Mouse (Mus musculus): ENCODE results near the gene Usp28. TPM values are rescaled to one million over a fixed set of nuclear protein-coding genes. Genes with fewer than 3 reads are reported as not detected.

Gene Usp28
- total and polyA plus RNA-seq, 3 experiments, result 5.8 to 9.3 (median 7.0) TPM

- H3K27ac ChIP-seq (ENCODE audit: insufficient read depth, low read depth), result no peak overlapping the region
- no peaks in the 10 kb centered on the region for H3K9me3 ChIP-seq (replicated peaks; ENCODE audit: low read length)
- no peak for DNase-seq (ENCODE audit: extremely low read depth)
- H3K4me2 ChIP-seq (ENCODE audit: insufficient read depth, low read depth, poor library complexity, severe bottlenecking), result no peak overlapping the region
- in situ Hi-C loops (cut with MboI; ENCODE audit: low pct_ligation_motif_present, low pct_unique_long_range_greater_than_20kb, low sequenced_read_pairs), result no loop called here
- H3K9ac ChIP-seq (ENCODE audit: insufficient read depth, low read depth), result no peak overlapping the region
- H3K27me3 ChIP-seq (replicated peaks), result no peaks in the 10 kb centered on the region
- H3K4me1 ChIP-seq (ENCODE audit: control insufficient read depth in 1 of 2, insufficient read depth in 2 of 2), result peaks cover 0 to 11% of the 10 kb centered on the region in 2 experiments; a peak in 2 of 4 replicates
- dilution Hi-C loops (cut with MboI; ENCODE audit: extremely low pct_ligation_motif_present, extremely low pct_unique_long_range_greater_than_20kb, low sequenced_read_pairs), result no loop called here
- TF ChIP-seq ZC3H11A (IDR thresholded peaks at IDR 0.05; ENCODE audit: low read depth, low read length) (no peak), MAFK (IDR thresholded peaks at IDR 0.05; ENCODE audit: insufficient replicate concordance, low read length) (no peak), MAX (IDR thresholded peaks at IDR 0.05; ENCODE audit: low read length) (no peak), MXI1 (IDR thresholded peaks at IDR 0.05; ENCODE audit: low read depth, low read length) (no peak), MYC (IDR thresholded peaks at IDR 0.05; ENCODE audit: low read depth, low read length) (no peak), BHLHE40 (IDR thresholded peaks at IDR 0.05; ENCODE audit: low read depth, low read length) (no peak), ZMIZ1 (IDR thresholded peaks at IDR 0.05; ENCODE audit: low read depth, low read length) (no peak), RAD21 (IDR thresholded peaks at IDR 0.05; ENCODE audit: low read depth, low read length) (no peak), ETS1 (conservative IDR thresholded peaks at IDR 0.05; ENCODE audit: low read depth, low read length) (no peak), E2F4 (IDR thresholded peaks at IDR 0.05; ENCODE audit: insufficient replicate concordance, low read depth, low read length) (no peak)
- H3K79me2 ChIP-seq (replicated peaks; ENCODE audit: control insufficient read depth, extremely low read depth, insufficient read depth, poor library complexity, severe bottlenecking), result no peaks in the 10 kb centered on the region
- no peak overlapping the region for H3K4me3 ChIP-seq (replicated peaks in 1 of 3; ENCODE audit: low read depth in 2 of 3, low read length in 2 of 3, poor library complexity in 1 of 3)
- H3K36me3 ChIP-seq (replicated peaks in 1 of 2; ENCODE audit: control insufficient read depth in 1 of 2, insufficient read depth in 1 of 2, low read length in 1 of 2), result peaks cover 2 to 55% of the 10 kb centered on the region in 2 experiments
Observed at GRCm38 (mm10) chr9:49021289-49021688, 36.1 kb downstream of the Usp28 start.

DNA sequence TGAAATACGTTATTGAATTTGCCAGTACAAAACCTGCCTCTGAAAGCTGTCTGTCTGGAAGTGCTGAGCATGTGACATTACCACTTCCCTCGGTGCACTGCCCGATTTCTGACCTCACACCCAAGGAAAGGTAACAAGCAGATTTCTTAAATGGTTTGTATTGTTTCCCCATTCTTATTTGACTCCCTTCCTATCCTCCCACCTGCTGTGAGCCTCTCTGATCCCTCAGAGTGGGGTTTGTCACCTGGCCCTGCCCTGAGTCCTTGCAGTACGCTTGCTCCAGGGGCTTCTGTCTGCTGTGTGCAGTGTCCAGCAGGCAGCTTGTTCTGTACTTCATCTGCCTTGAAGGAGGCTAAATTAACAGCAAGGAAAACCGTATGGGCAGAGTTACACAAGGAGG lies 38.8 kb downstream of the Usp28 start:
- Histone ChIP-seq H3K9me3 (replicated peaks; ENCODE audit: low read length) (no peaks in the 10 kb centered on the region), H3K9ac (ENCODE audit: insufficient read depth, low read depth) (no peak overlapping the region), H3K4me3 (replicated peaks in 1 of 3; ENCODE audit: low read depth in 2 of 3, low read length in 2 of 3, poor library complexity in 1 of 3) (no peak overlapping the region), H3K36me3 (replicated peaks in 1 of 2; ENCODE audit: control insufficient read depth in 1 of 2, insufficient read depth in 1 of 2, low read length in 1 of 2) (peaks cover 2 to 66% of the 10 kb centered on the region in 2 experiments), H3K4me1 (ENCODE audit: control insufficient read depth in 1 of 2, insufficient read depth in 2 of 2) (no peaks in the 10 kb centered on the region), H3K79me2 (replicated peaks; ENCODE audit: control insufficient read depth, extremely low read depth, insufficient read depth, poor library complexity, severe bottlenecking) (no peaks in the 10 kb centered on the region), H3K4me2 (ENCODE audit: insufficient read depth, low read depth, poor library complexity, severe bottlenecking) (no peak overlapping the region), H3K27ac (ENCODE audit: insufficient read depth, low read depth) (no peak overlapping the region), H3K27me3 (replicated peaks) (no peaks in the 10 kb centered on the region)
- no peak for DNase-seq (ENCODE audit: extremely low read depth)
- no peak for TF ChIP-seq MYC (IDR thresholded peaks at IDR 0.05; ENCODE audit: low read depth, low read length)
- TF ChIP-seq IRF4 (IDR thresholded peaks at IDR 0.05; ENCODE audit: low read depth, low read length), result no peak
- TF ChIP-seq MAFK (IDR thresholded peaks at IDR 0.05; ENCODE audit: insufficient replicate concordance, low read length), result no peak
- TF ChIP-seq SIN3A (IDR thresholded peaks at IDR 0.05; ENCODE audit: low read length), result no peak
- dilution Hi-C loops (cut with MboI; ENCODE audit: extremely low pct_ligation_motif_present, extremely low pct_unique_long_range_greater_than_20kb, low sequenced_read_pairs), result no loop called here
- in situ Hi-C loops (cut with MboI; ENCODE audit: low pct_ligation_motif_present, low pct_unique_long_range_greater_than_20kb, low sequenced_read_pairs), result no loop called here

- dilution Hi-C loops (cut with MboI; ENCODE audit: extremely low pct_ligation_motif_present, extremely low pct_unique_long_range_greater_than_20kb, low sequenced_read_pairs), result no loop called here
- Histone ChIP-seq H3K36me3 (replicated peaks in 1 of 2; ENCODE audit: control insufficient read depth in 1 of 2, insufficient read depth in 1 of 2, low read length in 1 of 2) (peaks cover 2 to 69% of the 10 kb centered on the region in 2 experiments), H3K4me2 (ENCODE audit: insufficient read depth, low read depth, poor library complexity, severe bottlenecking) (no peak overlapping the region), H3K27me3 (replicated peaks) (no peaks in the 10 kb centered on the region), H3K9me3 (replicated peaks; ENCODE audit: low read length) (no peaks in the 10 kb centered on the region), H3K4me1 (ENCODE audit: control insufficient read depth in 1 of 2, insufficient read depth in 2 of 2) (no peaks in the 10 kb centered on the region), H3K9ac (ENCODE audit: insufficient read depth, low read depth) (no peak overlapping the region), H3K79me2 (replicated peaks; ENCODE audit: control insufficient read depth, extremely low read depth, insufficient read depth, poor library complexity, severe bottlenecking) (no peaks in the 10 kb centered on the region), H3K4me3 (replicated peaks in 1 of 3; ENCODE audit: low read depth in 2 of 3, low read length in 2 of 3, poor library complexity in 1 of 3) (no peak overlapping the region), H3K27ac (ENCODE audit: insufficient read depth, low read depth) (no peak overlapping the region)
- in situ Hi-C loops (cut with MboI; ENCODE audit: low pct_ligation_motif_present, low pct_unique_long_range_greater_than_20kb, low sequenced_read_pairs), result no loop called here
- DNase-seq (ENCODE audit: extremely low read depth), result no peak
- no peak for TF ChIP-seq IRF4 (IDR thresholded peaks at IDR 0.05; ENCODE audit: low read depth, low read length)
- TF ChIP-seq ZNF384 (IDR thresholded peaks at IDR 0.05; ENCODE audit: low read depth, low read length), result no peak
- TF ChIP-seq MYC (IDR thresholded peaks at IDR 0.05; ENCODE audit: low read depth, low read length), result no peak
- TF ChIP-seq RAD21 (IDR thresholded peaks at IDR 0.05; ENCODE audit: low read depth, low read length), result no peak
- no peak for TF ChIP-seq SMC3 (IDR thresholded peaks at IDR 0.05; ENCODE audit: low read depth, low read length)
- TF ChIP-seq ZC3H11A (IDR thresholded peaks at IDR 0.05; ENCODE audit: low read depth, low read length), result no peak
Observed at GRCm38 (mm10) chr9:49024529-49024928, 39.4 kb downstream of the Usp28 start.

Measured in CH12.LX (cell line).